Mouse (Mus musculus): ENCODE data around the gene Bicc1.

- TF ChIP-seq CTCF (IDR thresholded peaks at IDR 0.05; ENCODE audit: control insufficient read depth, insufficient read depth, insufficient replicate concordance, low read depth, low read length) = no peak
- TF ChIP-seq POLR2A (IDR thresholded peaks at IDR 0.05; ENCODE audit: control insufficient read depth, low read depth, low read length) = no peak
Measured at GRCm38 (mm10) chr10:71028996-71029395, 130.5 kb downstream of the Bicc1 start.
